Mouse (Mus musculus): ENCODE measurements at regions not wholly inside any gene's neighbourhood (a gene's known extent, or its start where the extent isn't known, plus 50 kb on each side); places are given as distances from the start of the nearest gene placed in this dataset.

DNA sequence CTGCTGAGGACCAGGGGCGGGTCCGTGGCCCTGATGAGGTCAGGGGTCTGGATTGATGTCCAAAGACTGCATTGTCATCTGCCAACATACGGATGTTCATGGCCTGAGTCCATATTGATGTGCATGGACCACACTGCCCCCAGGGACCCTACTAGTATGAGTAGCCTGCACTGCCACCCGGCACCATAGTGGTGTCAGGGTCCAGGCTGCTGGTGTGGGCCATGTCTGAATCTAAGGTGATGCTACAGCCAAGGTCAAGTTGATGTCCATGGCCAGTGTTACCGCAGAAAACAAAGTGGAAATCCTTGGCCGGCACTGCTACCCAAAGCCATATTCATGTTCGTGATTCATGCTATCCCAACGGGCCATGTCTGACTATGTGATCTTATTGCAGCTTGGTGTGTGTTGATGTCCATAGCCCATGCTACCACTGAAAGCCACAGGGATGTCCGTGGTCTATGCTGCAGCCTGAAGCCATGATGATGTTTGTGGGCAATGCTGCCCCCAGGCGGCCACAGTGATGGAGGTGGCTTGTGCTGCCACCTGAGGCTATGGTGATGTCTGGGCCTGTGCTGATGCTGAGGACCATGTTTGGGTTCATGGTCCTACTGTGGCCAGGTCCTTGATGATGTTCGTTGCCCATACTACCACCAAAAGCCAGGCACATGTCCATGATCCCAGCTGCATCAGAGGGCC, 130.5 kb downstream of the Iqub start:
- no peak overlapping the region for H3K9ac ChIP-seq (replicated peaks; ENCODE audit: low read length)
- 80% methylated on average over 11 of the region's 11 CpGs for WGBS
- DNase-seq (ENCODE audit: low spot score) = no peak
- H3K36me3 ChIP-seq (replicated peaks; ENCODE audit: control insufficient read depth, insufficient read depth, low read depth, low read length) = no peaks in the 10 kb centered on the region
- H3K4me1 ChIP-seq (ENCODE audit: control insufficient read depth, insufficient read depth, low read length) = no peaks in the 10 kb centered on the region
- H3K4me3 ChIP-seq (ENCODE audit: low read depth, low read length) = no peak overlapping the region
- no peak overlapping the region for H3K27ac ChIP-seq (replicated peaks; ENCODE audit: low read depth, low read length)
- no peaks in the 10 kb centered on the region for H3K9me3 ChIP-seq (replicated peaks; ENCODE audit: control insufficient read depth, low read length)
- H3K4me2 ChIP-seq (ENCODE audit: low read depth, low read length) = no peak overlapping the region
- H3K27me3 ChIP-seq (ENCODE audit: control insufficient read depth, insufficient read depth, low read length) = no peaks in the 10 kb centered on the region
- 0 out of 2 replicates have a peak, but pooled peaks have one; percentile 52 for ATAC-seq (replicated peaks; ENCODE audit: insufficient number of reproducible peaks, low FRiP score, low TSS enrichment, low read depth)

- Histone ChIP-seq H3K36me3 (replicated peaks; ENCODE audit: control insufficient read depth, insufficient read depth, low read depth, low read length) (no peaks in the 10 kb centered on the region), H3K27ac (replicated peaks; ENCODE audit: low read depth, low read length) (no peak overlapping the region), H3K9me3 (replicated peaks; ENCODE audit: control insufficient read depth, low read length) (no peaks in the 10 kb centered on the region), H3K9ac (replicated peaks; ENCODE audit: low read length) (no peak overlapping the region), H3K4me1 (ENCODE audit: control insufficient read depth, insufficient read depth, low read length) (no peaks in the 10 kb centered on the region), H3K27me3 (ENCODE audit: control insufficient read depth, insufficient read depth, low read length) (no peaks in the 10 kb centered on the region), H3K4me2 (ENCODE audit: low read depth, low read length) (no peak overlapping the region), H3K4me3 (ENCODE audit: low read depth, low read length) (no peak overlapping the region)
- no peak for ATAC-seq (replicated peaks; ENCODE audit: insufficient number of reproducible peaks, low FRiP score, low TSS enrichment, low read depth)
- DNase-seq (ENCODE audit: low spot score) = no peak
- 69% methylated on average over 2 of the region's 2 CpGs for WGBS
Measured at GRCm38 (mm10) chr6:24379859-24380258, 135.0 kb downstream of the Iqub start.

- ATAC-seq (replicated peaks; ENCODE audit: insufficient number of reproducible peaks, low FRiP score, low TSS enrichment, low read depth) (no peak), DNase-seq (ENCODE audit: low spot score) (no peak)
- no peak overlapping the region for H3K4me3 ChIP-seq (ENCODE audit: low read depth, low read length)
- H3K9ac ChIP-seq (replicated peaks; ENCODE audit: low read length) = no peak overlapping the region
- no peaks in the 10 kb centered on the region for H3K9me3 ChIP-seq (replicated peaks; ENCODE audit: control insufficient read depth, low read length)
- no peak overlapping the region for H3K4me2 ChIP-seq (ENCODE audit: low read depth, low read length)
- H3K27ac ChIP-seq (replicated peaks; ENCODE audit: low read depth, low read length) = no peak overlapping the region
- no peaks in the 10 kb centered on the region for H3K27me3 ChIP-seq (ENCODE audit: control insufficient read depth, insufficient read depth, low read length)
- H3K4me1 ChIP-seq (ENCODE audit: control insufficient read depth, insufficient read depth, low read length) = no peaks in the 10 kb centered on the region
- 66% methylated on average over 4 of the region's 4 CpGs for WGBS
- no peaks in the 10 kb centered on the region for H3K36me3 ChIP-seq (replicated peaks; ENCODE audit: control insufficient read depth, insufficient read depth, low read depth, low read length)
Measured at GRCm38 (mm10) chr6:24376728-24377127, 138.1 kb downstream of the Iqub start.

GRCm38 (mm10) chr6:24373161-24373560, 141.7 kb downstream of the Iqub start:
- H3K9ac ChIP-seq (replicated peaks; ENCODE audit: low read length) = no peak overlapping the region
- no peaks in the 10 kb centered on the region for H3K36me3 ChIP-seq (replicated peaks; ENCODE audit: control insufficient read depth, insufficient read depth, low read depth, low read length)
- 88% methylated on average over 6 of the region's 6 CpGs for whole genome bisulfite sequencing
- no peaks in the 10 kb centered on the region for H3K9me3 ChIP-seq (replicated peaks; ENCODE audit: control insufficient read depth, low read length)
- H3K4me1 ChIP-seq (ENCODE audit: control insufficient read depth, insufficient read depth, low read length) = no peaks in the 10 kb centered on the region
- H3K27me3 ChIP-seq (ENCODE audit: control insufficient read depth, insufficient read depth, low read length) = no peaks in the 10 kb centered on the region
- no peak overlapping the region for H3K4me2 ChIP-seq (ENCODE audit: low read depth, low read length)
- no peak overlapping the region for H3K4me3 ChIP-seq (ENCODE audit: low read depth, low read length)
- ATAC-seq (replicated peaks; ENCODE audit: insufficient number of reproducible peaks, low FRiP score, low TSS enrichment, low read depth) (no peak), DNase-seq (ENCODE audit: low spot score) (no peak)
- H3K27ac ChIP-seq (replicated peaks; ENCODE audit: low read depth, low read length) = no peak overlapping the region

DNA sequence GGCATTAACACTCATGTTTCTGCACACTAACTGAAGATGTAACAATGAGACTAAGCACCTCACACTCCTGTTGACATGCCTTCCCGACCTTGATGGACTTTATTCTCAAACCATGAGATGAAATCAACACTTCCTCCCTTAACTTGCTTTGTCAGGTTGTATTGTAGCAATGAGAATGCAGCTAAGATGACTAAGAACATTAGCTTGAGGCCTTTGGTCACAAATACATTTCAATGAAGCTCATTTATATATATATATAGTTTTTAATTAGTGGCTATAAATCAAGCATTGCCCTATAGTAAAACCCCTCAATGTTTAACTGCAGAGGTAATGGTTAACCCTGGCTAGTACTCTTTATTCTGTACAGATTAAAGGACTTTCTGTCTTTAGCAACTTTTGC, 143.2 kb downstream of the Iqub start:
- 64% methylated on average over 1 of the region's 1 CpGs for WGBS
- Histone ChIP-seq H3K27me3 (ENCODE audit: control insufficient read depth, insufficient read depth, low read length) (no peaks in the 10 kb centered on the region), H3K4me2 (ENCODE audit: low read depth, low read length) (no peak overlapping the region), H3K4me1 (ENCODE audit: control insufficient read depth, insufficient read depth, low read length) (no peaks in the 10 kb centered on the region), H3K27ac (replicated peaks; ENCODE audit: low read depth, low read length) (no peak overlapping the region), H3K4me3 (ENCODE audit: low read depth, low read length) (no peak overlapping the region), H3K9me3 (replicated peaks; ENCODE audit: control insufficient read depth, low read length) (no peaks in the 10 kb centered on the region), H3K36me3 (replicated peaks; ENCODE audit: control insufficient read depth, insufficient read depth, low read depth, low read length) (no peaks in the 10 kb centered on the region), H3K9ac (replicated peaks; ENCODE audit: low read length) (no peak overlapping the region)
- DNase-seq (ENCODE audit: low spot score) = no peak
- ATAC-seq (replicated peaks; ENCODE audit: insufficient number of reproducible peaks, low FRiP score, low TSS enrichment, low read depth) = no peak

DNA sequence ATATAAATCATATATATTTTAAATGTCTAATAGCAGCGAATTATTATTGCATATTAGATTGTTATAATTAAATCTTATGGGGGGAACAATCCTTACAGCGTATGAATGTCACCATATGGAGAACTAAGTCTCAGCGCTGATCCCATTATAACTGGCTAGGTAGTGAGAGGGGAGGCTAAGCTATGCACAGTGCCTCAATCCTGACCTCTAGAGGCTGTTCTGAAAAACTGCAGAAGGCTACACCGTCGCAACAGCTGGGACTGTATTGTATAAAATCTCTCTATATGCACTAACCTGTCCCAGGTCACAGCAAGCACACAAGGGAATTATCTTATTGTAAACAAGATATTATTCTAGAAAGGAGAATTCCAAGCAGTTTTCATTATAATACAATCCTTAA, 164.0 kb downstream of the Iqub start:
- Histone ChIP-seq H3K4me2 (ENCODE audit: low read depth, low read length) (no peak overlapping the region), H3K9me3 (replicated peaks; ENCODE audit: control insufficient read depth, low read length) (no peaks in the 10 kb centered on the region), H3K4me1 (ENCODE audit: control insufficient read depth, insufficient read depth, low read length) (no peaks in the 10 kb centered on the region), H3K4me3 (ENCODE audit: low read depth, low read length) (no peak overlapping the region), H3K9ac (replicated peaks; ENCODE audit: low read length) (no peak overlapping the region), H3K27me3 (ENCODE audit: control insufficient read depth, insufficient read depth, low read length) (no peaks in the 10 kb centered on the region), H3K36me3 (replicated peaks; ENCODE audit: control insufficient read depth, insufficient read depth, low read depth, low read length) (no peaks in the 10 kb centered on the region), H3K27ac (replicated peaks; ENCODE audit: low read depth, low read length) (no peak overlapping the region)
- ATAC-seq (replicated peaks; ENCODE audit: insufficient number of reproducible peaks, low FRiP score, low TSS enrichment, low read depth) = peak; percentile 94
- DNase-seq (ENCODE audit: low spot score) = peak; percentile 78
- 15% methylated on average over 5 of the region's 5 CpGs for WGBS

- no peaks in the 10 kb centered on the region for H3K9me3 ChIP-seq (replicated peaks; ENCODE audit: control insufficient read depth, low read length)
- no peak overlapping the region for H3K4me2 ChIP-seq (ENCODE audit: low read depth, low read length)
- DNase-seq (ENCODE audit: low spot score) (no peak), ATAC-seq (replicated peaks; ENCODE audit: insufficient number of reproducible peaks, low FRiP score, low TSS enrichment, low read depth) (0 out of 2 replicates have a peak, but pooled peaks have one; percentile 11)
- H3K9ac ChIP-seq (replicated peaks; ENCODE audit: low read length) = no peak overlapping the region
- WGBS = 61% methylated on average over 8 of the region's 8 CpGs
- no peak overlapping the region for H3K27ac ChIP-seq (replicated peaks; ENCODE audit: low read depth, low read length)
- H3K4me3 ChIP-seq (ENCODE audit: low read depth, low read length) = no peak overlapping the region
- no peaks in the 10 kb centered on the region for H3K36me3 ChIP-seq (replicated peaks; ENCODE audit: control insufficient read depth, insufficient read depth, low read depth, low read length)
- no peaks in the 10 kb centered on the region for H3K27me3 ChIP-seq (ENCODE audit: control insufficient read depth, insufficient read depth, low read length)
- H3K4me1 ChIP-seq (ENCODE audit: control insufficient read depth, insufficient read depth, low read length) = no peaks in the 10 kb centered on the region
Measured at GRCm38 (mm10) chr6:24348481-24349062, 166.3 kb downstream of the Iqub start.

DNA sequence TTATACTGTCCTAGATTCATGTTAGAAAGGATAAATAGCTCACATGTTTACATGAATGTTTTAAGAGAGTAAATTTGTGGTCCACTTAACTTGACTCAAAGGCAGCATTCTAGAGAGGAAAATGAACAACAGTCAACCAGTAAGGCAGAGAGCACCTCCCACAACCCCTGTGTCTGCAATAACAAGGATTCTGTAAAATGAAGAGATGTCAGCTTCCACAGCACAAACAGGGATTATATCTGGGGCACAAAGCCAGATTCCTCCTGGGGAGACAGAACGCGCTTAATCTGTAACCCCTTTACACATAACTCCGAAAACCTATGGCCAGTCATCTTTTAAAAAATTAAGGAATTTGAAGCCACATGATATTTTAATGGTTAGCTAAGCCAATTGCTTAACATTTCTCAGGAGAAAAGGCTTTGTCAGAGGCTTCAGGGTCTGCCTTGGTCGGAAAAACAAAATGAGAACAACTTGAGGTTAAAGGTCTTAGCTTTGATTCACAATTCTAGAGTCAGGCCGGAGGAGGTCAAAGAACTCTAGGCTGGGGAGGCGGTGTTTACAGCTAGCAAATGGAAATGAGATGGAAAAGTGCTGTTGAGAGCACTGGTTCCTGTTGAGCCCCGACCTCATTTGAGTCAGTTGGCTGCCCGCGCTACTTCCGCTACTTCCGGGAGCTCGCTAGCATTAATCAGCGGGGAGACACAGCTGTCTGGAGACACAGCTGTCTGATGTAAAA, 167.0 kb downstream of the Iqub start:
- Histone ChIP-seq H3K27me3 (ENCODE audit: control insufficient read depth, insufficient read depth, low read length) (no peaks in the 10 kb centered on the region), H3K9me3 (replicated peaks; ENCODE audit: control insufficient read depth, low read length) (no peaks in the 10 kb centered on the region), H3K4me1 (ENCODE audit: control insufficient read depth, insufficient read depth, low read length) (no peaks in the 10 kb centered on the region), H3K4me3 (ENCODE audit: low read depth, low read length) (no peak overlapping the region), H3K4me2 (ENCODE audit: low read depth, low read length) (no peak overlapping the region), H3K27ac (replicated peaks; ENCODE audit: low read depth, low read length) (no peak overlapping the region), H3K36me3 (replicated peaks; ENCODE audit: control insufficient read depth, insufficient read depth, low read depth, low read length) (no peaks in the 10 kb centered on the region), H3K9ac (replicated peaks; ENCODE audit: low read length) (no peak overlapping the region)
- WGBS = 47% methylated on average over 13 of the region's 13 CpGs
- DNase-seq (ENCODE audit: low spot score) (peak; percentile 39), ATAC-seq (replicated peaks; ENCODE audit: insufficient number of reproducible peaks, low FRiP score, low TSS enrichment, low read depth) (0 out of 2 replicates have a peak, but pooled peaks have one; percentile 2)

All from embryonic facial prominence, embryonic 11.5 days (tissue).